Comparison of ENCODE assay signal across 8 mouse cellular contexts in the genomic region with DNA sequence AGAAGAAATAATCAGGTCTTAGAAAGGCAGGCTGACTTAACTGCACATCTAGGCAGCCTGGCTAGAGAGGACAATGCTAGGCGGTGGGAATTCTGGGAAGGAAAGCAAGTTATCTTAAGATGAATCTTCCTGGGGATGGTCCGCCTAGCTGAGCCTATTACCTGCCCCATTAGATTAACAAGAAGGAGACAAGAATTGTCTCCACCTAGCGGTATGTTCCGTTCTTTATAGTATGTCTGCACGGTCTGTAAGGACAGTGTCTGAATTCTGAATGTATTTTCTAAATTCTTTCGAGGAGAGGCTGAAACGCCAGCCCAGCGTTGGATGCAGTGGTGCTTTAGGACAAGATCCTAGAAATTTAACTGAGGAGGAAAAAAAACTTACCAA. TPM values are rescaled to one million over a fixed set of nuclear protein-coding genes. Genes with fewer than 3 reads are reported as not detected.
A peak's percentile ranks its signal among the peaks of the same experiment; 100 is the strongest.
DNase-seq lines count a peak whose midpoint lies in the region; ATAC-seq and TF ChIP-seq lines count a peak whose summit lies in the region.

No protein-coding gene starts in this region.

- ATAC-seq in lung, embryonic 14.5 days (ENCODE audit: insufficient read depth): peak; percentile 65
- ATAC-seq in heart, embryonic 12.5 days (ENCODE audit: insufficient number of reproducible peaks, low FRiP score): peak; percentile 24; the same call in 1 of the 2 replicates
- ATAC-seq in midbrain, embryonic 15.5 days (replicated peaks): 0 out of 2 replicates have a peak, but pooled peaks have one; percentile 60

- no peak for TF ChIP-seq POLR2A in lung, adult 2 months (IDR thresholded peaks at IDR 0.05; ENCODE audit: borderline replicate concordance, extremely low read depth, low read depth, low read length)
- TF ChIP-seq POLR2A in thymus, adult 2 months (IDR thresholded peaks at IDR 0.05; ENCODE audit: control insufficient read depth, extremely low read depth, insufficient read depth, low read length, poor library complexity): no peak

- no peak overlapping the region for H3K9ac ChIP-seq in lung, embryonic 14.5 days
- no peak overlapping the region for H3K9ac ChIP-seq in heart, embryonic 12.5 days
- H3K9ac ChIP-seq in midbrain, embryonic 15.5 days: no peak overlapping the region

- peak overlapping the region; percentile 71; the same call in 1 of the 2 replicates for H3K27ac ChIP-seq in lung, embryonic 14.5 days (ENCODE audit: low read depth)
- H3K27ac ChIP-seq in heart, embryonic 12.5 days (ENCODE audit: poor library complexity, severe bottlenecking): peak overlapping the region; percentile 72
- peak overlapping the region; percentile 19; the same call in 1 of the 2 replicates for H3K27ac ChIP-seq in midbrain, embryonic 15.5 days
- H3K27ac ChIP-seq in thymus, adult 2 months (ENCODE audit: control insufficient read depth, insufficient read depth, low read length): no peak overlapping the region

- DNase-seq in cerebellum, adult 9-10 months: peak; percentile 72
- DNase-seq in cerebellum, adult 9-11 months: no peak
- peak; percentile 70 for DNase-seq in lung, embryonic 14.5 days
- DNase-seq in lung, adult 2 months: no peak
- DNase-seq in thymus, adult 2 months: no peak
- DNase-seq in gastrocnemius, adult 8-10 months (ENCODE audit: low spot score in 2 of 2): no peak

- peak; percentile 42 for TF ChIP-seq CTCF in lung, embryonic 14.5 days (IDR thresholded peaks at IDR 0.05; ENCODE audit: low read depth)
- no peak for TF ChIP-seq CTCF in lung, adult 2 months (IDR thresholded peaks at IDR 0.05; ENCODE audit: insufficient read depth, low read length)
- TF ChIP-seq CTCF in thymus, adult 2 months (IDR thresholded peaks at IDR 0.05; ENCODE audit: borderline replicate concordance, control insufficient read depth, extremely low read depth, insufficient read depth, low read length, poor library complexity): no peak

- WGBS in lung, embryonic 14.5 days: 50% methylated on average over 8 of the region's 8 CpGs
- WGBS in lung, adult 2 months: 38% methylated on average over 8 of the region's 8 CpGs
- 60% methylated on average over 8 of the region's 8 CpGs for WGBS in heart, embryonic 12.5 days
- WGBS in midbrain, embryonic 15.5 days: 59% methylated on average over 8 of the region's 8 CpGs
- WGBS in thymus, adult 2 months: 61% methylated on average over 8 of the region's 8 CpGs

- H3K27me3 ChIP-seq in lung, embryonic 14.5 days (ENCODE audit: insufficient read depth, low read length): no peaks in the 10 kb centered on the region
- peaks cover 5% of the 10 kb centered on the region; the same call in 1 of the 2 replicates for H3K27me3 ChIP-seq in heart, embryonic 12.5 days (replicated peaks)
- no peaks in the 10 kb centered on the region for H3K27me3 ChIP-seq in midbrain, embryonic 15.5 days (replicated peaks)
- H3K27me3 ChIP-seq in thymus, adult 2 months (ENCODE audit: control insufficient read depth, insufficient read depth, low read length): no peaks in the 10 kb centered on the region

- H3K4me1 ChIP-seq in lung, embryonic 14.5 days (ENCODE audit: insufficient read depth): no peaks in the 10 kb centered on the region
- H3K4me1 ChIP-seq in lung, adult 2 months (ENCODE audit: control insufficient read depth, insufficient read depth, low read length): no peaks in the 10 kb centered on the region; the same call in 1 of the 2 replicates
- peaks cover 11% of the 10 kb centered on the region for H3K4me1 ChIP-seq in heart, embryonic 12.5 days (replicated peaks)
- H3K4me1 ChIP-seq in midbrain, embryonic 15.5 days: peaks cover 6% of the 10 kb centered on the region
- no peaks in the 10 kb centered on the region for H3K4me1 ChIP-seq in thymus, adult 2 months (replicated peaks; ENCODE audit: control insufficient read depth, insufficient read depth, low read length)

- H3K4me2 ChIP-seq in lung, embryonic 14.5 days: peak overlapping the region; percentile 41; the same call in 1 of the 2 replicates
- H3K4me2 ChIP-seq in heart, embryonic 12.5 days: peak overlapping the region; percentile 27; the same call in 1 of the 2 replicates
- H3K4me2 ChIP-seq in midbrain, embryonic 15.5 days: no peak overlapping the region

- H3K9me3 ChIP-seq in lung, embryonic 14.5 days (ENCODE audit: low read depth, low read length): no peaks in the 10 kb centered on the region
- no peaks in the 10 kb centered on the region for H3K9me3 ChIP-seq in heart, embryonic 12.5 days (replicated peaks)
- no peaks in the 10 kb centered on the region for H3K9me3 ChIP-seq in midbrain, embryonic 15.5 days

- no peak overlapping the region for H3K4me3 ChIP-seq in lung, embryonic 14.5 days (ENCODE audit: low read depth, low read length)
- H3K4me3 ChIP-seq in lung, adult 2 months (replicated peaks; ENCODE audit: extremely low read depth, low read depth, low read length): no peak overlapping the region
- no peak overlapping the region for H3K4me3 ChIP-seq in heart, embryonic 12.5 days
- no peak overlapping the region for H3K4me3 ChIP-seq in midbrain, embryonic 15.5 days
- no peak overlapping the region for H3K4me3 ChIP-seq in thymus, adult 2 months (ENCODE audit: control insufficient read depth, insufficient read depth, low read length)

- no peaks in the 10 kb centered on the region for H3K36me3 ChIP-seq in lung, embryonic 14.5 days (ENCODE audit: insufficient read depth)
- no peaks in the 10 kb centered on the region for H3K36me3 ChIP-seq in heart, embryonic 12.5 days
- H3K36me3 ChIP-seq in midbrain, embryonic 15.5 days (replicated peaks): no peaks in the 10 kb centered on the region
- no peaks in the 10 kb centered on the region for H3K36me3 ChIP-seq in thymus, adult 2 months (ENCODE audit: control insufficient read depth, insufficient read depth, low read length)

RNA-seq across cellular contexts. Expression of a gene that starts 5.7 kb away (rescaled TPM):
- polyA plus RNA-seq in lung, embryonic 14.5 days (2014; fragmentation: Nextera tagmentation; extraction: Ambion mirVana): 0.78 and 0.84 TPM in 2 replicates
- polyA plus RNA-seq in lung, adult 2 months (2012; rRNA removed): 0.16 and 0.24 TPM in 2 replicates
- polyA plus RNA-seq in heart, embryonic 12.5 days (2016; fragmentation: Nextera tagmentation; extraction: Ambion mirVana): 0.59 and 0.62 TPM in 2 replicates
- polyA plus RNA-seq in midbrain, embryonic 15.5 days (2015; fragmentation: Nextera tagmentation; extraction: Ambion mirVana): 0.91 and 0.98 TPM in 2 replicates
- 0.64 and 0.65 TPM in 2 replicates for polyA plus RNA-seq in thymus, adult 2 months (2012; rRNA removed)
- total RNA-seq in gastrocnemius, adult 8-10 months (2022): 1 to 10 TPM in 1 of 4 experiments, under 1 TPM in 3; 0.67 to 1.2 (median 0.80) TPM

RNA-seq across cellular contexts. Expression of a gene that starts 16.6 kb away (rescaled TPM):
- polyA plus RNA-seq in lung, embryonic 14.5 days (2014; fragmentation: Nextera tagmentation; extraction: Ambion mirVana): 0.46 and 0.58 TPM in 2 replicates
- polyA plus RNA-seq in lung, adult 2 months (2012; rRNA removed): 2.4 and 4.0 TPM in 2 replicates
- 0.77 and 1.0 TPM in 2 replicates for polyA plus RNA-seq in heart, embryonic 12.5 days (2016; fragmentation: Nextera tagmentation; extraction: Ambion mirVana)
- 9.1 and 11.1 TPM in 2 replicates for polyA plus RNA-seq in midbrain, embryonic 15.5 days (2015; fragmentation: Nextera tagmentation; extraction: Ambion mirVana)
- 0.82 and 0.97 TPM in 2 replicates for polyA plus RNA-seq in thymus, adult 2 months (2012; rRNA removed)
- under 1 TPM; 0.35 to 0.76 (median 0.36) TPM for total RNA-seq in gastrocnemius, adult 8-10 months (2022)

Comparison
In these comparisons a context has a peak if more than half of its experiments do, and no peak if none do; other contexts are left out.
1. DNase-seq: peak in cerebellum, adult 9-10 months (single experiment) and lung, embryonic 14.5 days (single experiment); none in cerebellum, adult 9-11 months (single experiment), lung, adult 2 months (single experiment), thymus, adult 2 months (single experiment) and gastrocnemius, adult 8-10 months (0 of 2).
2. Peak in every context shown above with its lines, with median percentiles within 50 percentile points of each other: ATAC-seq.